Mouse (Mus musculus) G1E (cell line): ENCODE measurements around the gene D5Ertd579e. TPM values are rescaled to one million over a fixed set of nuclear protein-coding genes. Genes with fewer than 3 reads are reported as not detected.

Experiments used
- ATAC-seq: 2 replicates; pipeline ENCODE4 v1.8.0; 2016; ENCODE audit warnings: mild to moderate bottlenecking; ENCODE audit not compliant: insufficient number of reproducible peaks, poor library complexity, low FRiP score, severe bottlenecking; ENCODE audit errors: extremely low read depth
- DNase-seq: peaks from one replicate; pipeline ENCODE4 v3.0.0; 2012; ENCODE audit warnings: low spot score
- H3K27me3 ChIP-seq: 2 replicates; pipeline ENCODE4 v1.6.1; 2012; ENCODE audit warnings: mild to moderate bottlenecking, low read length, inconsistent platforms; ENCODE audit not compliant: insufficient read depth
- H3K36me3 ChIP-seq: replicated peaks from 2 replicates; pipeline ENCODE3; 2012; ENCODE audit warnings: mild to moderate bottlenecking, inconsistent platforms
- H3K4me1 ChIP-seq: 2 replicates; pipeline ENCODE4 v1.6.1; 2012; ENCODE audit warnings: low read depth, low read length, inconsistent platforms, mixed read lengths; ENCODE audit not compliant: insufficient read depth
- H3K4me3 ChIP-seq: 2 replicates; pipeline ENCODE4 v1.5.1; 2012; ENCODE audit warnings: low read depth, mild to moderate bottlenecking, inconsistent platforms, low read length, moderate library complexity, mixed read lengths
- H3K9me3 ChIP-seq: replicated peaks from 2 replicates; pipeline ENCODE4 v1.6.1; 2012; ENCODE audit warnings: inconsistent platforms
- CTCF ChIP-seq: IDR thresholded peaks from 2 replicates; pipeline ENCODE4 v1.5.1; 2012; ENCODE audit warnings: low read depth, low read length, inconsistent platforms, mixed read lengths
- GATA1 ChIP-seq: IDR thresholded peaks from 2 replicates; pipeline ENCODE4 v1.6.1; 2012; ENCODE audit warnings: borderline replicate concordance, low read length, inconsistent platforms, mixed read lengths
- GATA2 ChIP-seq: IDR thresholded peaks from 2 replicates; pipeline ENCODE4 v1.6.1; 2012; ENCODE audit warnings: low read depth, low read length, inconsistent platforms, borderline replicate concordance
- POLR2AphosphoS5 ChIP-seq: IDR thresholded peaks from 2 replicates; pipeline ENCODE4 v1.6.1; 2012; ENCODE audit warnings: low read depth, low read length, inconsistent platforms; ENCODE audit not compliant: insufficient replicate concordance
- TAL1 ChIP-seq: conservative IDR thresholded peaks from 2 replicates; pipeline ENCODE4 v1.6.1; 2012; ENCODE audit warnings: low read depth, low read length, inconsistent platforms, mixed read lengths
- polyA plus RNA-seq: library from polyadenylated mRNA; stranded (reverse); fragments of >175 nt; gene quantifications from 2 replicates; pipeline ENCODE4 v1.2.3, GENCODE M21; 2012
- total RNA-seq, 2 experiments: library from RNA; stranded (forward) in 1 of 2; stranded (reverse) in 1 of 2; fragments of 200-1000 nt in 1 of 2; fragments of >200 nt in 1 of 2; fragmentation: Nextera tagmentation in 1 of 2; gene quantifications; 2 replicates each; pipeline ENCODE4 v1.2.3; 2014 to 2017

D5Ertd579e gene
- total and polyA plus RNA-seq, 3 experiments = 3.5 to 39.4 (median 27.5) TPM

DNA sequence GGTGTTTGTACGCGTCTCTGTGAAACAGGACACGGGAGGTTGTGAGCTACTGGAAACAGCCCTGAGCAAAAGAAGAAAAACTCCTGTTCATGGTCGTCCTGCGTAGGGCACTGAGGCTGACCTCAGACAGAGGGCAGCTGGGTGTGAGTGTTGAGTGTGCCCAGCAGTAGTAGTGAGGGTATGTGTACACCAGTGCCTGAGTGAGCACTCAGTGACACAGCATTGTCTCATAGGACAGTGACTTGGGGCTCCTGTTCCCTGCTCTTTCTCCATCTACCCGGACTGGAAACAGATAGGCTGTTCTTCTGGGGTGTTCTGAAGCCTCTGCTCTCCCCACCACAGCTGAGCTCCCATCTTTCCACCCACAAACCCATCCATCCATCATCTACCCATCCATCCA is 39.3 kb upstream of the D5Ertd579e start:
- no peaks in the 10 kb centered on the region for H3K36me3 ChIP-seq
- peaks cover 77% of the 10 kb centered on the region for H3K27me3 ChIP-seq
- TF ChIP-seq TAL1 = no peak
- no peak for TF ChIP-seq GATA1
- no peak for TF ChIP-seq GATA2
- no peak for TF ChIP-seq POLR2AphosphoS5
- TF ChIP-seq CTCF = no peak
- no peak overlapping the region for H3K4me3 ChIP-seq
- H3K9me3 ChIP-seq = no peaks in the 10 kb centered on the region
- H3K4me1 ChIP-seq = peaks cover 83% of the 10 kb centered on the region
- ATAC-seq = no peak
- DNase-seq = no peak

DNA sequence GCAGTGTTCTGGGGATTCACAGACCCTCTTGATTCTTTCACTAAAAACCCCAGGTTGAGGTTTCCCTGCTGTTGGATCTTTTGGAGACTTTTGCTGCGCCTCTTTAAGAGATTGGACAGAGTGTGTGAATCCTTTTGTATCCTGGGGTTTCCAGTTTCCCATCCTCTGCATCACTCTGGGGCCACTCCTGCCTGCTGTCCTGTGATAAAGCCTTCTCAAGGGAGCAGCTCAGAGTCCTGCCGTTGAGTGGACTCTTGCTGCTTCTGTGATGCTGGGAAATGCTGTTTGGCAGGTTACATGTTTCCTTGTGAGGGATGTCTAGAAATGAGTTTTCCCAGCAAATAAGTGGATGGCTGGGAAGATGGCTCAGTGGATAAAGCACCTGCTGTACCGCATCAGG is 37.6 kb upstream of the D5Ertd579e start:
- Histone ChIP-seq H3K27me3 (peaks cover 77% of the 10 kb centered on the region), H3K4me3 (no peak overlapping the region), H3K4me1 (peaks cover 75% of the 10 kb centered on the region), H3K36me3 (no peaks in the 10 kb centered on the region), H3K9me3 (no peaks in the 10 kb centered on the region)
- DNase-seq (no peak), ATAC-seq (no peak)
- TF ChIP-seq TAL1 (no peak), GATA1 (no peak), GATA2 (no peak), POLR2AphosphoS5 (no peak), CTCF (no peak)

DNA sequence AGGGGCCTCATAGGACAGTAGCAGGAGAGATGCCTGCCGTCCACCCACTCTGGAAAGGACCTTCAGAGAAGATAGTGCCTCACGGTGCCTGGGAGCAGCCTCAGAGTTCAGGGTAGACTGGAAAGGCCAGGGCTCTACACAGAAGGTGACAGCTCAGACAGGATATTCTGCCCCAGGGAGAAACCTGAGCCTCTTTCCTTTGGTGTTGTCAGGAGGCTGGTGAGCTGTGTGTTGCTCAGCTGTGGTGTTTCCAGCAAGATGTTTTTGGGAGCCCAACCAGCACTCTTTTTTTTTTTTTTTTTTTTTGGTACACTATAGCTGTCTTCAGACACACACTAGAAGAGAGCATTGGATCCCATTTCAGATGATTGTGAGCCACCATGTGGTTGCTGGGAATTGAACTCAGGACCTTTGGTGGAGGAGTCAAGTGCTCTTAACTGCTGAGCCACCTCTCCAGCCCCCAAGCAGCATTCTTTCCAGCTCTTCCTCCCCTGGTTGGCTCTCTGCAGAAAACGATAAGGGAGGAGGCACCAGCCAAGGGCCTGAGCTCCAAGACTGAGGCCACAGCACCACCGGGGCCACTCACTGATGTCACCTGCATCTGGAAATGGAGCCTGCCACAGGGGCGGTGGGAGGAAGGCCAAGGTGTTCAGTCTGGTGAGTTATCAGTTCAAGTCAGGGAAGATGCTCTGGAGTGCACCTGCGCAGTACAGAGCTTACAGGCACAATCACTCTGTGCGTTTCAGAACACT is 36.3 kb upstream of the D5Ertd579e start:
- Histone ChIP-seq H3K4me1 (peaks cover 73% of the 10 kb centered on the region), H3K4me3 (no peak overlapping the region), H3K9me3 (no peaks in the 10 kb centered on the region), H3K36me3 (no peaks in the 10 kb centered on the region), H3K27me3 (peaks cover 78% of the 10 kb centered on the region)
- ATAC-seq = no peak
- no peak for DNase-seq
- TF ChIP-seq CTCF = no peak
- no peak for TF ChIP-seq GATA2
- no peak for TF ChIP-seq POLR2AphosphoS5

- DNase-seq (no peak), ATAC-seq (peak; percentile 42; the same call in 1 of the 2 replicates)
- Histone ChIP-seq H3K9me3 (no peaks in the 10 kb centered on the region), H3K4me1 (peaks cover 70% of the 10 kb centered on the region), H3K27me3 (peaks cover 86% of the 10 kb centered on the region), H3K36me3 (no peaks in the 10 kb centered on the region), H3K4me3 (no peak overlapping the region; the same call in 1 of the 2 replicates)
- no peak for TF ChIP-seq GATA2
- TF ChIP-seq TAL1 = no peak
- TF ChIP-seq GATA1 = no peak
- TF ChIP-seq POLR2AphosphoS5 = no peak
- TF ChIP-seq CTCF = no peak
Measured at GRCm38 (mm10) chr5:36730689-36731088, 34.9 kb upstream of the D5Ertd579e start.

DNA sequence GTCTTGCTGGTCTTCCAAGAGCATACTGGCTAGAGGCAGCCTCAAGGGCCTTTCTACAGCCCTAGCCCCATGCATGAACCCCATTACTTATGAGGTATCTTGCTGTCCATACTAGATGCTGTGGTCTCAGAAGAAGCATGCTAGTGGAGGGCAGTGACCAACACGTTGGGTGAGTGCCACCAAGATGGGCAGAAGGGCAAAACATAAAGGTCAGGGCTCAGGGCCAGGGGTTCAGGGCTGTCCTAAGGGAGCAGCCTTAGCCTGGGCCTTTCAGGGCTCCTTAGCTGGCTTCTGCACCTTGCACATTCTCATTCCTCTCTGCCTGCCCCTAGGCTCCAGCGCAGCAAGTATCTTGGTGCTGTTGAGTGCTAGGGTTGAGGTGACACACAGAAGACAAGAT is 34.1 kb upstream of the D5Ertd579e start:
- H3K36me3 ChIP-seq = no peaks in the 10 kb centered on the region
- peaks cover 63% of the 10 kb centered on the region for H3K4me1 ChIP-seq
- no peaks in the 10 kb centered on the region for H3K9me3 ChIP-seq
- no peak overlapping the region for H3K4me3 ChIP-seq
- TF ChIP-seq TAL1 (no peak), GATA2 (no peak), POLR2AphosphoS5 (no peak), GATA1 (no peak), CTCF (no peak)
- DNase-seq = no peak
- ATAC-seq = no peak
- peaks cover 80% of the 10 kb centered on the region for H3K27me3 ChIP-seq

DNA sequence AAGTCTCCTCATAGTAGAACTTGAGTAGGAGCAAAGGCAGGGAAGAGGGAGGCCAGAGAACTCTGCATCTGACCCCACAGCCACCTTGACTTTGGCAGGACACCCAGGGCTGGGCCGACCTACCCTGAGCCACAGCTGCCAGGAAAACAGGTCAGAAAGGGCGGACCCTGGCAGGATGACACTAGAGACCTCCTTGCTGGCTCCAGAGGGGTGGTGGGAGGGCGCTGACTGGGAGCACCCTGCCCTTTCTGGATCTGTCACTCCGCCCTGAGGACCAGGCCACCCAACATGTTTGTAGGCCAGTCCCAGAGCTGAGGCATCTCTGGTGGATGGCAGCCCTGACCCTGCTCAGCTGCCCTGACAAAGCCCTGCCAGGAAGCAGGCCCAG is 33.3 kb upstream of the D5Ertd579e start:
- H3K9me3 ChIP-seq = no peaks in the 10 kb centered on the region
- no peak overlapping the region for H3K4me3 ChIP-seq
- H3K27me3 ChIP-seq = peaks cover 82% of the 10 kb centered on the region
- ATAC-seq (no peak), DNase-seq (no peak)
- peaks cover 66% of the 10 kb centered on the region for H3K4me1 ChIP-seq
- no peaks in the 10 kb centered on the region for H3K36me3 ChIP-seq
- TF ChIP-seq GATA2 (no peak), GATA1 (no peak), POLR2AphosphoS5 (no peak), TAL1 (no peak), CTCF (no peak)
